Mouse (Mus musculus) gastrocnemius, postnatal 14 days (tissue): ENCODE data around the gene Mcoln2. TPM values are rescaled to one million over a fixed set of nuclear protein-coding genes. Genes with fewer than 3 reads are reported as not detected.

ENCODE experiments used
- DNase-seq: peaks from one replicate; pipeline ENCODE4 v3.0.0; 2021; ENCODE audit warnings: mixed read lengths
- intact Hi-C: fragments of 180-260 bp; cut with DNase I; formaldehyde crosslinking; loops from one replicate; pipeline ENCODE4 v1.15.1; 2025; ENCODE audit warnings: low total_unique reads
- long read RNA-seq, 2 experiments: library from polyadenylated mRNA; stranded (forward); transcript quantifications; one replicate each; pipeline ENCODE4 v2.0.0; 2021
- total RNA-seq, 2 experiments: library from RNA; stranded (reverse); gene quantifications; 2 replicates each; pipeline ENCODE4 v1.2.3; 2021

The Mcoln2 gene
- total RNA-seq = under 1 TPM in 1 of 2 experiments, not detected in 1; 0.12 TPM
- long read RNA-seq, experiment 1 = 0 reads
- long read RNA-seq, experiment 2 = 0 reads

- no peak for DNase-seq
- intact Hi-C loops = no loop called here
Observed at GRCm38 (mm10) chr3:146149156-146150057, at the start of gene Mcoln2. Gene Mcoln2, plus strand, starts transcription at chr3:146149833.

- intact Hi-C loops = no loop called here
- DNase-seq = no peak
Observed at GRCm38 (mm10) chr3:146099925-146100324, 49.7 kb upstream of the Mcoln2 start.

- intact Hi-C loops = no loop called here
- DNase-seq = no peak
Observed at GRCm38 (mm10) chr3:146102049-146102448, 47.6 kb upstream of the Mcoln2 start.

- DNase-seq = no peak
Observed at GRCm38 (mm10) chr3:146107116-146107849, 42.4 kb upstream of the Mcoln2 start.

GRCm38 (mm10) chr3:146107921-146108571, 41.6 kb upstream of the Mcoln2 start, which contains the start of gene Wdr63:
Gene Wdr63, minus strand, starts transcription at chr3:146108130.
- intact Hi-C loops = loop anchor here (2.0 kb wide), 1 partner anchor 53 kb away; no protein-coding TSS in a partner anchor
- no peak for DNase-seq

More at GRCm38 (mm10) chr3:146107116-146107849, 42.4 kb upstream of the Mcoln2 start:
- intact Hi-C loops = loop anchor here (2.0 kb wide), 1 partner anchor 54 kb away; no protein-coding TSS in a partner anchor

- intact Hi-C loops = no loop called here
- DNase-seq = no peak
Observed at GRCm38 (mm10) chr3:146108945-146109344, 40.7 kb upstream of the Mcoln2 start.

- intact Hi-C loops = no loop called here
- no peak for DNase-seq
Observed at GRCm38 (mm10) chr3:146110358-146110757, 39.3 kb upstream of the Mcoln2 start.

GRCm38 (mm10) chr3:146110916-146111315, 38.7 kb upstream of the Mcoln2 start:
- no peak for DNase-seq
- intact Hi-C loops = no loop called here

GRCm38 (mm10) chr3:146117258-146117996, 32.2 kb upstream of the Mcoln2 start, which contains the start of gene Mcoln3:
Gene Mcoln3, plus strand, starts transcription at chr3:146117450.
- intact Hi-C loops = no loop called here

GRCm38 (mm10) chr3:146117997-146118457, 31.6 kb upstream of the Mcoln2 start:
- intact Hi-C loops = no loop called here
- DNase-seq = no peak

More at GRCm38 (mm10) chr3:146117258-146117996, 32.2 kb upstream of the Mcoln2 start, which contains the start of gene Mcoln3:
- DNase-seq = no peak

GRCm38 (mm10) chr3:146121310-146122124, 28.1 kb upstream of the Mcoln2 start:
- intact Hi-C loops = no loop called here
- no peak for DNase-seq

GRCm38 (mm10) chr3:146122125-146122420, 27.6 kb upstream of the Mcoln2 start:
- DNase-seq = no peak
- intact Hi-C loops = no loop called here

- intact Hi-C loops = no loop called here
- DNase-seq = no peak
Observed at GRCm38 (mm10) chr3:146122807-146123463, 26.7 kb upstream of the Mcoln2 start.

- DNase-seq = no peak
- intact Hi-C loops = no loop called here
Observed at GRCm38 (mm10) chr3:146123464-146123825, 26.2 kb upstream of the Mcoln2 start.

GRCm38 (mm10) chr3:146127205-146127604, 22.4 kb upstream of the Mcoln2 start:
- DNase-seq = no peak
- intact Hi-C loops = no loop called here

- DNase-seq = no peak
- intact Hi-C loops = no loop called here
Observed at GRCm38 (mm10) chr3:146134834-146135233, 14.8 kb upstream of the Mcoln2 start.

GRCm38 (mm10) chr3:146135417-146135816, 14.2 kb upstream of the Mcoln2 start:
- intact Hi-C loops = no loop called here
- no peak for DNase-seq

GRCm38 (mm10) chr3:146136422-146136821, 13.2 kb upstream of the Mcoln2 start:
- DNase-seq = no peak
- intact Hi-C loops = no loop called here
